Mouse (Mus musculus): ENCODE results near the gene Crhr2.

Gene Crhr2

GRCm38 (mm10) chr6:55123056-55123455 is 9.8 kb downstream of the Crhr2 start:
- DNase-seq (ENCODE audit: low spot score in 2 of 2), result no peak

DNA sequence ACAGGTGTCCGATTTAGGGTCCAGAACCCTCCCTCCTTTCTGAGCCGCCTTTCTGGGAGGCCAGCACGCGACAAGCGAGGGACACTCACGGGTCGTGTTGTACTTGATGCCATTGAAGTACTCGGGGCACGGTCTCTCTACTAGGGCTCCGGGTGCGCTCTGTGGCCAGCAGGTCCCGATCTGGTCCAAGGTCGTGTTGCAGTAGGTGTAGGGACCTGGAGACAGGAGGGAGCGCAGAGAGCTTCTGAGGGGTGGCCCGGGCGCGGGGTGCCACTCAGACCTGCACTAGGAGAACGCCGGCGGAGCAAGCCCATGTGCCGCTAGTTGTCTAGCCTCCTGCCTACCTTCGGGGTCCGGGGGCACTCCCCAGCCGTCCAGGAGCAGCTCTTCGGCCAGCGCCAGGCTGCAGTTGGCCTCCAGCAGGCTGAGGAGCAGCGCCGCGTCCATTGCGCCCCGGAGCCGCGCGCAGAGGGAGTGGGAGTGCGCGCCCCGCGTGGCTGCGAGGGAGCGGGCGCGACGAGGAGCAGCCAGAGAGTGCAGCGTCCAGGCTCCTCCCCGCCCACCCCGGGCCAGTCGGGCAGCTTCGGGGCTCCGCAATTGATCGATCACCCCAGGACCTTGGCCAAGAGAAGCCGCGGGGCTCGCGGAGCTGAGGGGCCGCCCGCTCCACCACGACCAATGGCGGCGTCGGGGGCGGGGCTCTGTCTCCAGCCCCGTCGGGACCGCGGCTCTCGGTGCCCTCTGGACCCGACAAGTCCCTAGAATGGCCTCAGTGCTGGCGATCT is 15.3 kb downstream of the Crhr2 start:
- DNase-seq (ENCODE audit: low spot score in 2 of 2), result no peak

GRCm38 (mm10) chr6:55108358-55108757 is 24.5 kb downstream of the Crhr2 start:
- DNase-seq (ENCODE audit: low spot score in 2 of 2), result peak in 1 of 2 experiments; percentile 8

GRCm38 (mm10) chr6:55098603-55099002 is 34.2 kb downstream of the Crhr2 start:
- no peak for DNase-seq (ENCODE audit: low spot score in 2 of 2)

- DNase-seq (ENCODE audit: low spot score in 2 of 2), result no peak
These were observed 34.8 kb downstream of the Crhr2 start for GRCm38 (mm10) chr6:55098030-55098429.

DNA sequence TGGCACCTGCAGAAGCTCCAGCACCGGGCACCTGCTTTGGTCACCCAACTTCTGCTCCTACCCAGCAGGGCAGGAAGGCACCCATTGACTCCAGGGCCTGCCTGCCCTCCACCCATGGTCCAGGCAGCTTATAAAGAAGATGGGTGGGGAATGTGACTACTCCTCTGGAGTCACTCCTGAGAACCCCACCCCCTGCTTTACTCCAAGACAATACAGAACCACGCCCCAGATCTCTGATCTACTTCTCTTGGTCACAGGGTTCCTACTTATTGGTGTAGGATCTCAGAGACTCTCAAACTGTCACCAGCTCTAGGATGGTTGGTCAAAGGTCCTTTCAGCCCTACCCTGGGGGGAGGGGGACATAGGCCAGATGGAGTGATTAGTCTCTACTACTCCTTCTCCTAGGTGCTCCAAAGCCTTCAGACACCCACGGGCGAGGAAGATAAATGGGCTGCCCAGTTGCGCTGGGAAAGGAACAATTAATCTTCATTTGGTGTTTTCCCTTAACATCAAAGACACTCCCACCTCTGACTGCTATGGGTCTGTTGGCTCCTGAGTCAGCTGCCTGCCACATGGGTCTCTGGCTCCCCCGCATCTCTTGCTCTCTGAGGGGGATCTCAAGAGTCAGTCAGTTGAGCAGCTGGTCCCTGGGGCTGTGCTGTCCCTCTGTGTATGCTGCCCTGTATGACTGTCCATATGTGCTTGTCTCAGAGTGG is 39.2 kb downstream of the Crhr2 start:
- no peak for DNase-seq (ENCODE audit: low spot score in 2 of 2)

- DNase-seq (ENCODE audit: low spot score in 2 of 2), result no peak
These were observed 41.4 kb downstream of the Crhr2 start for GRCm38 (mm10) chr6:55091396-55091795.

- DNase-seq (ENCODE audit: low spot score in 2 of 2), result no peak
These were observed 42.2 kb downstream of the Crhr2 start for GRCm38 (mm10) chr6:55090639-55091038.

GRCm38 (mm10) chr6:55087355-55087754 is 45.5 kb downstream of the Crhr2 start:
- DNase-seq (ENCODE audit: low spot score in 2 of 2), result no peak

DNA sequence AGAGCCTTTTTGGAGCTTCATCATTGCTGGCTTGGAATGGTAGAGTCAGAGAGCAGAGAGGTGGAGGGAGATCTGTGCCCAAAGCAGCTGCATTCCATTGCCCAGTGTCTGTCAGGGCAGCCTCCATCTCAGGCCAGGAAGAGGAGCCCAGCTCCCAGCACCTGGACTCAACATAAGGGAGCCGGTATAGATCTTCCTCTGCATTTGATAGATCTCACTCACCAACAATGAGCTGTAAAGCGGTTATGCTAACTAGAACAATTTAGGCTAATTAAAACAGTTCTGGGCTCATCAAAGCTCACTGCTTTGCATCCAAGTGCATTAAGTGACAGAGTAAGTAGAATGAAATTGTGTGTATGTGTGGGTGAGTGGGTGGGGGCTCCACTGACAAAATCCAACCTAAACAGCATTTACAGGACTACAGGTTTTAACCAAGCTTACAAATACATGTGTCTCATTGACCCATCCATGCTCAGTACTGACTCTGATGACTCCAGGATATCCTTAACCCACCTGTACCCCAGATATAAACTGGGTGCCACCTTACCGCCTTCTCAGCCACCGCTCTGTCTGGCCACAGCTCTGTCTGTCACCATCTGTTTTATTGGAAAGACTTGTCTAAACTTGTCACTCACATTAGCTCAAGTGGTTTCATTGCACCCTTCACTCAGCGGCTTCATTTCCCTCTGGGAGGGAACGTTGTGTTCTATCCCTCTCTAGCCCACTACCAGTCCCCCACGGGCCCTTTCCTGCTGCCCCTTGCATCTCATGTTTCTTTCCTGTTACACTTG is 50.4 kb downstream of the Crhr2 start:
- no peak for DNase-seq (ENCODE audit: low spot score in 2 of 2)

- no peak for DNase-seq (ENCODE audit: low spot score in 2 of 2)
These were observed 51.4 kb downstream of the Crhr2 start for GRCm38 (mm10) chr6:55081379-55081778.

- no peak for DNase-seq (ENCODE audit: low spot score in 2 of 2)
These were observed 56.1 kb downstream of the Crhr2 start for GRCm38 (mm10) chr6:55076561-55077255.

DNA sequence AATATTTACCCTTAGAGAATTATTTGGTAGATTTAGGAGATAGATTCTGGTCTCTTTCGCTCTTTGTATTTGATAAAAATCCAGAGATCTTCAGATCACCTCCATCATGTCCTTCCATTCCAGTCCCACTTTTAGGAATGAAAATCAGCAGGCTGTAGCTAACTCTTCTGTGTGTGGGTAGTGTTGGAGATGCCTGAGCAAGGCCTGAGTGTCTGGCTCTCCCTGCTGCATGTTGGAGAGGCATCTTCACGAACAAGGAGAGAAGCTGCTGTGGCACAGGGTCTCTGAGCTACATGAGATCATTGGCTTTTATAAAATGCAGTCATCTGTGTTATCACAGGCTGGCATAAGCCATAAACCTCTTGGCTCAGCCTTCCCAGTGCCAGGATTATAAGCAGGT is 66.9 kb downstream of the Crhr2 start:
- DNase-seq (ENCODE audit: low spot score in 2 of 2), result no peak

- no peak for DNase-seq (ENCODE audit: low spot score in 2 of 2)
These were observed 68.4 kb downstream of the Crhr2 start for GRCm38 (mm10) chr6:55064477-55064827.

- DNase-seq (ENCODE audit: low spot score in 2 of 2), result no peak
These were observed 68.9 kb downstream of the Crhr2 start for GRCm38 (mm10) chr6:55063793-55064476.

DNA sequence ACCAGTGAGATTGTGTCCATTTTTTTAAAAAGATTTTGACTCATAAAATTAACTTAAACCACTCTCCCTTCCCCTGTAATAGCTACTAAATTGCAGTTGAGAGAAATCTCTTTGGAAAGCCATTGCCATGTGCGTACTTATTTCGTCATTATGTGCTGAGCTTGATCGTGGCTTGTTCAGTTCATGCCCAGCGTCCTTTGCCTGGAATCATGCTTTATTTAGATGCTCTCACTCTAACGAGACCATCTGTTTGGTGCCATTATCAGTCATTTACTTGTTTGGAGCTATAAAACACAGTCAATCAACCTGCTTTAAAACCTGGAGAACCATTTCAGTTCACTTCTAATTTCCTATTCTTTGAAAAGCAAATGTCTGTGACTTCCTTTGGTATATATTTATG is 70.6 kb downstream of the Crhr2 start:
- no peak for DNase-seq (ENCODE audit: low spot score in 2 of 2)

DNA sequence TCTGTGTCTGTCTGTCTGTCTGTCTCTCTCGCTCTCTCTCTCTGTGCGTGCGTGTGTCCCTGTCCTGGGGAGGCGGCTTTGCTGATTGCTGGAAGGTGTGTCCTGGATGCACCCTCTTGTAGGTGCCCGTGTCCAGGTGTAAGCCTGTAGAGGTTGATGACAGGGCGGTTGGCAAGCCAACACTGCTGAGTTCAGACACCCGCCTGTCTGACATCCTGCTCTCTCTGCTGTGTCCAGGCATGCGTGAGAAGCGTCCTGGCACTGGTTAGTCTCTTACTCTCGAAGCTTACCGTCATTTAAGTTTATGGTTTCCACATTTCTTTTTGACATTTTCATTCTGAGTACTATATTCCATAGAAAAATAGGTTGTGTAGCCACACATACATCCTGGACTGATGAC is 71.5 kb downstream of the Crhr2 start:
- no peak for DNase-seq (ENCODE audit: low spot score in 2 of 2)

- DNase-seq (ENCODE audit: low spot score in 2 of 2), result no peak
These were observed 72.5 kb downstream of the Crhr2 start for GRCm38 (mm10) chr6:55060241-55060825.

DNA sequence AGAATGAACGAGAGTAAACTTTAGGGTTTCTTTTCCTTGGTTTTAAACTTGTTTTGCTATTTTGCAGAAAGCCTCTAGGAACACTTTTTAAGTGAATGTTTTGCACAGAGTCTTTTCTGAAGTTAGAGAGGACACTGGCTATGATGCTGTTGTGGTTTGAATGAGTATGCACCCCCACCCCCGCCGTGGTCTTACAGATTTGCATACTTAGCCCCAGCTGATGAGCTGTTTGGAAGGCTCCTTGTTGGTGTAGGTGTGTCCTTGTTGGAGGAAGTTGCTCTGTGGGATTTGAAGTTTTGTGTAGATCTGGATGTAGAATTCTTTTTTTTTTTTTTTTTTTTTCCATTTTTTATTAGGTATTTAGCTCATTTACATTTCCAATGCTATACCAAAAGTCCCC is 75.4 kb downstream of the Crhr2 start:
- DNase-seq (ENCODE audit: low spot score in 2 of 2), result no peak

GRCm38 (mm10) chr6:55054491-55054890 is 78.3 kb downstream of the Crhr2 start:
- no peak for DNase-seq (ENCODE audit: low spot score in 2 of 2)

GRCm38 (mm10) chr6:55049186-55049585 is 83.6 kb downstream of the Crhr2 start:
- DNase-seq (ENCODE audit: low spot score in 2 of 2), result no peak

All from thymus, postnatal 10 days (tissue).